Mouse (Mus musculus): Measurements from ENCODE around the gene Pif1. TPM values are rescaled to one million over a fixed set of nuclear protein-coding genes. Genes with fewer than 3 reads are reported as not detected.

Pif1 gene
- 1 to 10 TPM; 3.0 TPM for total RNA-seq (2021)
- long read RNA-seq, experiment 1, partial matches to known transcripts = 2 of 3 reads
- long read RNA-seq, experiment 1, other reads (novel, unspliced or antisense) = 0 of 3 reads
- long read RNA-seq, experiment 2, partial matches to known transcripts = 1 of 13 reads
- long read RNA-seq, experiment 2, other reads (novel, unspliced or antisense) = 9 of 13 reads

GRCm38 (mm10) chr9:65586406-65587269 is at the start of gene Pif1:
Gene Pif1, plus strand, starts transcription at chr9:65587160.
- peak; percentile 55 to 81 for DNase-seq (ENCODE audit: low spot score in 2 of 2)

DNA sequence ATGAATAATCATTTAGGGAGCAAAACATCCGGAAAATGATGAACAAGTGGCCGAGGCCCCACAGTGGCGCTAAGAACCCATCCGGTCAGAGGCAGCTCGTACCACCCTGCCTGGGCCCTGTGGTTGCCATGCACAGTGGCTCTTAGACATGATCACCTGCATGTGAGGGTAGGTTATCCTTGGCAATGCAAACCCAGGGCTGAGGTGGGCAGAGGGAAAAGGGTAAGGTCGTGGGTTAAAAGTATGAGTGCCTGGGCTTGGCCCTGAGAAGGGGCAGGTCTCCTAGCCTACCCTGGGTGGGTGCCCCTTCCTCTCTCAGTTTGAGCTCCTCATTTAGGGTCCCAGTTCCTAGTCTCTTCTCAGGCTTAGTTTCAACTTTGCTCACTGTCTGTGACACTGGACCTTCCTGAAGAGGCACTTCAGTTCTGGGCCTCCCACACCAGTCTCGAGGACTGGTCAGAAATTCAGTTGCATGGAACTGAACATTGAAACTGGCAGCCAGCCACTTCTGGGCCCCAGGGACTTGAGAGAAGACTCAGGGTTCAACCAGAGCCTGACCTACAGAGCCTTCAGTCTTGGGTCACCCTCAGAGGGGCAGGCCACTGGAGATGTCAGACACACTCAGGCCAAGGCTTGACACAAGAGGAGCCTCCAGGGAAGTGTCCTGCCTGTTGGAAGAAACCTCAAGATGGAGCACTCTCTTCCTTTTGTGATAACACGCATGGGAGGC is 48.9 kb upstream of the Pif1 start:
- no peak for DNase-seq (ENCODE audit: low spot score in 2 of 2)

DNA sequence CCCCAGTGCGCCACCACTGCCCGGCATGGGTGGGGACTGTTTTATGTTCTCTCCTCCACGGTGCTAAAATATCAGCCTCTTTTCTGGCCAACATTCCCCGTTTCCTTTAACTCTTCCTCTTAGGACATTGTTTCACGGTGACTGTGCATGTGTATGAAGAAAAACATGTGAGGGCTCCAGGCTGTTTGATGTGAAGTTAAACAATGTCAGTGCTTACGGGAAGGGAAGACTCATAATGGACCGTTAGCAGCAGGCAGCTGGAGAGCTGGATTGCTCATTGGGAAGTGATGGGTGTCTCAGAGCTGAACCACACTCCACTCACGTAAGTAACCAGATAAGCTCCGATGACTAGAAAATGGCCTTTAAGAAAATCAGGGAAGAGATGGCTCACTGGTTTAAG is 47.3 kb upstream of the Pif1 start:
- no peak for DNase-seq (ENCODE audit: low spot score in 2 of 2)

DNA sequence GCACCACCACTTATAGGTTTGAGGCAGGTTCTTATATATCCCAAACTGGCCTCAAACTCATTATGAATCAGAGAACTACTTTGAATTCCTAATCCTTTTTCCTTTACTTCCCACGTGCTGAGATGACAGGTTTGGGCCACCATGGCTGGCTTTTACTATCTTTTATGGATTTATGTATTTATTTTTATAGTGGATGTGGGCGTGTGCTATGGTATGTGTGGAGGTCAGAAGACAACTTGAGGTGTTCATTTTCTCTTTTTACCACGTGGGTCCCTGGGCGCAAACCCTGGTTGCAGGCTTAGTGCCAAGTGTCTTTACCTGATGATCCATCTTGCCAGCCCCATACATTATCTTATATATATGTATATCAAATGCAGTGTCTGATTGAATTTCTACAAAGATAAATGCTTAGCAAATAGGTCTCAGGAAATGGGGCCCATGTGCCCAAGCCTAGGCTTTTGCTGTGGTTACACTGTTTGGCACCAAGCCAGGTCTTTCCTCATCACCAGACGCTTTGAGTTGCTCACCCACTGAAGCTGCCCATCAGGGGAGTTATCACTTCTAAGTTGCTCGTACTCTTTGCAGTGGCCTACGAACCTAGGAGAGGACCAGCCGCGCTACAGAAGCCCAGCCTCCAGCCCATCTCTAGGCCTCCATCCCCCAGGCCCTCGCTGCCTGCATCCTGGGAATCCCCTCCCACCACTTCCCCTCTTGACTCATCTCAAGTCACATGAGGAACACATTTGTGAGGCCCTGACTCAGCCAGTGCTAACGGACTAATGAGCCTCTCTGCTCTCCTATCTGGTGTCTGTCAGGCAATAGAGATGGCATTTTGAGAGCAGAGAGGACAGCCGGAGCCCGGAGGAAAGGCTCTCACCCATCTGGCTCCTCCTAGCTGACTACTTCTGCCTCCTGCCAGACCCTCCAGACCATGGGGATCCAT is 45.6 kb upstream of the Pif1 start:
- DNase-seq (ENCODE audit: low spot score in 2 of 2) = no peak

DNA sequence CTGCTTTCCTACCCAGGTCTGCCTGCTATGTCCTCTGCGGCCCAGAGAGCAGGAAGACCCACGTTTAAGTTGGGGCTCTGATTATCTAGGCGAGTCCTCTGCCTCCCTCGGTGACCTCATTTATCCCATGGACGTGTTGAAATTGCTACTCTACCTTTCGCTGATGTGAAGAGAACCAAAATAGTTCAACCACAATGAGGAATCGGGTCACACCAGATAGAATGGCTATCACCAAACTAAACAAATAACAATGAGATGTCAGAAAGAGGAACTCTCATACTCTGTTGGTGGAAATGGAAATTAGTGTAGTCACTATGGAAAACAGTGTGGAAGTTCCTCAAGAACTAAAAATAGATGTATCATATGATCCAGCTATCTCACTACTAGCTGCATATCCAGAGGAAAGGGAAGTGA is 44.8 kb upstream of the Pif1 start:
- no peak for DNase-seq (ENCODE audit: low spot score in 2 of 2)

GRCm38 (mm10) chr9:65545635-65546412 is 41.1 kb upstream of the Pif1 start:
- no peak for DNase-seq (ENCODE audit: low spot score in 2 of 2)

DNA sequence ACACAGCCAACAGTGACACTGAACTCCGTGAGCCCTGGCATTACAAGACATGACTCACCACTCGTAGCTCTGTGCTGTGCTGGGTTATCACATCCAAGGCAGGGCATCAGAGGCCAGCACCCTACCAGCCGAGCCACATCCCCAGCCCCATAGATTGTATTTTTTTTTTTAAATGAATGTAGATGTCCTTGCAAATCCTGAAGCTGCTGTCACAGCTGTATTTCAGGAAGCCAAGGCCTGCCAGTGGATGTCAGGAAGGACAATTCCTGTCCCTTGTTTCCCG is 40.6 kb upstream of the Pif1 start:
- DNase-seq (ENCODE audit: low spot score in 2 of 2) = no peak

GRCm38 (mm10) chr9:65547111-65547510 is 39.8 kb upstream of the Pif1 start:
- no peak for DNase-seq (ENCODE audit: low spot score in 2 of 2)

DNA sequence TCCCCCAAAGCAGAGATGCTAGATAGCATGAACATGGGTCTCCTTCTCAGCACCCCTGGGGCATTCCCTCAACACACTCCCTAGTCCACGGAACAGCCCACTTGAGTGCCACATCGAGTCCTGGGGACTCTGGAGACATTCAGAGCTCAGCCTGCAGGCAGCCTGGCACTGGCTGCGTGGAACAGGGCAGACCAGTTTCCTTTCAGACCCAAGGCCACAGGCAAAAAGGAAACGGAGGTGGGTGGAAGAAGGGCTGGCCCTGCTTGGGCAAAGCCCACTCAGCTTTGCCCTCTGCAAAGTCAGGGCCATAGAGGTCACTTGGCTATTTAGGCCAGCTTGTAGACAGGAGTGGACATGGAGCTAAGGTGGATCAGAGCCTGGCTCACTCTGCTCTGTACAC is 39.1 kb upstream of the Pif1 start:
- no peak for DNase-seq (ENCODE audit: low spot score in 2 of 2)

DNA sequence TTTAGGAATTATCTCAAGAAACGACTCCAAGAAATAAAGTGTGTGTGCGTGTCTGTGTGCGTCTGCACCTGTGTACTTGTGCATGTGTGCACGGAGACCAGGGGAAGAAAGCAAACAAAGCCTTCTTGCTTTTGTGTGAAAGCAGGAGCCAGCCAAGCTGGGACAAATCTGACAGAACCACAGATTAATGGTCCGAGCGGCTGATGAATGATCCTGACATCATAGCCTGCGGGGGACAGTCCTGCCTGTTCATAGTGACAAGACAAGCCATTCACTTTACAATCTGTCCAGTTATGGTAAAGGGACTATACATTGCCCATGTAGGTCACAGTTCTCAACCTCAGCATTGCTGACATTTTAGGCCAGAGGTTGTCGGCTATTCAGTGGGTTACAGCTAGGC is 38.6 kb upstream of the Pif1 start:
- DNase-seq (ENCODE audit: low spot score in 2 of 2) = no peak

GRCm38 (mm10) chr9:65549139-65549538 is 37.8 kb upstream of the Pif1 start:
- no peak for DNase-seq (ENCODE audit: low spot score in 2 of 2)

- no peak for DNase-seq (ENCODE audit: low spot score in 2 of 2)
Measured at GRCm38 (mm10) chr9:65549643-65550042, 37.3 kb upstream of the Pif1 start.

DNA sequence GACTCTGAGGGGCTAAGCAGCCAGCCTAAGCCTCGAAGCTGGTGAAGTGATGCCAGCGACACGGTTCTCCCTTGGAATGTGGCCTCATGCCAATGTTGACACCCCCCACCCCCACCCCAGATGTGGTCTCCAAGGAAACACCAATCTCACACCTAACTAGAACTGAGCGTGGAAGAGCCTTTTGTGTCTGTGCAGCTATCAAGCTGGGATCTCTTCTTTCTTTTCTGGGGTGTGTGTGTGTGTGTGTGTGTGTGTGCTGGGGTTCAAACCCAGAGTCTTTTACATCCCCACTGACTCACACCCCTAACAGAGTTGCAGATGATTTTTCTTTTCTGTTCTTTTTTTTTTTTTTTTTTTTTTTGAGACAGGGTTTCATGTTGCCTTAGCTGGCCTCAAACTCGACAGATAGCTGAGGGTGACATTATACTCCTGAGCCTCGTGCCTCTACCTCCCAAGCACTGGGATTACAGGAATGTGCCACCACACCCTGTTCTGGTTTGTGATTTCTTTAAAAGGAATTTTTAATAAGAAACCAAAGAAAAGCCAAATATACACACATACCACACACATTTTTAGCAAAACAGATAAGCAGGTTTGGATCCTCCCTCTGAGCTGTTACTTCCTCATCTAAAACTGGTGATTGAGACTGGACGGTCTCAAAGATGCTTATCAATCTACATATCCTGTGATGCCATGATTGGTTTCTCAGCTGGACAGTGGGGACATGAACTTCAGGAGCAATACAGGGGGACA is 36.7 kb upstream of the Pif1 start:
- DNase-seq (ENCODE audit: low spot score in 2 of 2) = no peak

- peak; percentile 55 to 80 for DNase-seq (ENCODE audit: low spot score in 2 of 2)
Measured at GRCm38 (mm10) chr9:65551035-65551434, 35.9 kb upstream of the Pif1 start.

DNA sequence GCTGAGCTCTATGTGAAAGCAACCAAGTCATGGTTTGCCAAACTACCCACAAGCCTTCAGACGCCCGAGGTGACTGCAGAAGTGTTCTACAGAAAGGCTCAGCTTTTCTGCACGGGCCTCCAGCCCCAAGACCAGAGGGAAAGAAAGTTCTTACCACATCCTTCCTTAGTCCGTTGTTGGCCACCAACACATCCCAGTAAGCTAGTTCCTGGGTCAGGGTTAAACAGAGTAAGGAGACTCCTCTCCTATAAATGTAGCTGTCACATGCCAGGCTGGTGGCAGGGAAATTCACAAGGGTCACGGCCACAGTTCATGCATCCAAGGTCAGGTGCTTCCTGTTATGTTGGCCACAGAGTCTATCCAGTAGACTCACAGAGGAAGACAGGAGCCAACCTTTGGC is 34.8 kb upstream of the Pif1 start:
- DNase-seq (ENCODE audit: low spot score in 2 of 2) = no peak

GRCm38 (mm10) chr9:65552711-65553110 is 34.2 kb upstream of the Pif1 start:
- no peak for DNase-seq (ENCODE audit: low spot score in 2 of 2)

- DNase-seq (ENCODE audit: low spot score in 2 of 2) = no peak
Measured at GRCm38 (mm10) chr9:65555001-65555405, 32.0 kb upstream of the Pif1 start.

- DNase-seq (ENCODE audit: low spot score in 2 of 2) = no peak
Measured at GRCm38 (mm10) chr9:65555621-65556020, 31.3 kb upstream of the Pif1 start.

DNA sequence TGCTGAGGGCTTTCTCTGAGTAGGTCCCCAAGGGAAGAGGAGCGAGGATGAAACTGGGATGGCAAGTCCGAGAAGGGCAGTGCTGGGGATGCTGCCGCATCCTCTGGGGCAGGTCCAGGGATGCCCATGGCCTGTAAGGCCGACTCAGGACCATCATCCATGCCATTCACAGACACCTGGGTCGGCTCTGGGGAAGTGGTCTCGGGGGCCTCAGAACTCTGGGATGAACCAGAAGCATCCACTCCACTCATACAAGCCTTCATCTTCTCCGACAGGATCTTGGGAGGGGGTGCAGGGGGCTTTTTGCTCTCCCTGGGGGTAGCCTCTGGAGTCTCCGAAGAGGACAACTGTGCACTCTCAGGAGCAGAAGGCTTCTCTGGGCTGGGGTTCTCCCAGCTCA is 30.6 kb upstream of the Pif1 start:
- DNase-seq (ENCODE audit: low spot score in 2 of 2) = peak in 1 of 2 experiments; percentile 7

DNA sequence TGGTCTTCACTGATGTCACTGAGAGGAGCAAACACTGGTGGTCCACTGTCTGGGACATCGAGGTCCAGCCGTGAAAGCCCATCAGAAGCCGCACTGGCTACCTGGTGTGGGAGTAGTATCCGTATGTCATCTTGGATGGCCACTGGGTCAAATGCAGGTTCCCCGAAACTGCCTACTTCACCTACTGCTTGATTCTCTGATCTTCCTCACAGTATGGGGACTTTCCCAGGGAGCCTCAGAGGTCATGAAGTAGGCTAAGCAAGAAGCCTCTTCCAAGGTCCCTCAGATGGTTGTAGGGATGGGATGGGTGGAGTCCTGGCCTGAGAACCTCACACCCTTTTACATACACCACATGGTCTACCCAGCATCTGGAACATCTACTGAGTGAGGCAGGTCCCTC is 30.0 kb upstream of the Pif1 start:
- no peak for DNase-seq (ENCODE audit: low spot score in 2 of 2)
